In the genomic region with DNA sequence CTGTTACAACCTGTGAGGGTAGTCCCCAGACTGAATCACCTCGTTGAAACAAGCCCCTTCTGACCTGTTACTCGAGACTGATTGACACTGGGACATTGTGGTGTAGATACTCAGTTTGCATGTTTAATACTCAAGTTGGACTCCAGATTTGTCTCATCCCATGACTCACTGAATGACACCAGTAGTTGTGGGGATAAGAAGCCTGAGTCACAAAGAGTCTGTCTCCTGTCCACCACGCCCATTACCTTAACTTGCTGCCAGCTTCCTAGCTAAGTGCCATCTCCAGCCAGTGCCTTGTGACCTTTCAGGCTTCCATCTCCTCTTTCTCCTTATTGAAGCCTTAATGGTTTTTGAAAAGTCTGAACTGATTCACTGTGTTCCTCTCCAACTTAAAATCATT, we compare ENCODE assay signal across 23 mouse cellular contexts. TPM values are rescaled to one million over a fixed set of nuclear protein-coding genes. Genes with fewer than 3 reads are reported as not detected.
DNase-seq lines count a peak whose midpoint lies in the region; ATAC-seq and TF ChIP-seq lines count a peak whose summit lies in the region.
"Had no signal": no experiment of that assay in that cellular context is flagged by ENCODE, and none has a peak within 500 bp of the region (broad histone marks: within the 10 kb centered on the region; RNA-seq: fewer than 3 reads in every experiment).

No protein-coding gene starts in this region.

- no peak overlapping the region for H3K4me2 ChIP-seq in intestine, postnatal 0 days (replicated peaks; ENCODE audit: low read depth)
- H3K4me2 ChIP-seq in intestine, embryonic 15.5 days (replicated peaks), result no peak overlapping the region
- H3K4me2 ChIP-seq in myocyte (ENCODE audit: low read depth), result peak overlapping the region; percentile 52
- H3K4me2 ChIP-seq in stomach, postnatal 0 days (replicated peaks; ENCODE audit: low read depth), result no peak overlapping the region
- H3K4me2 ChIP-seq in lung, postnatal 0 days (replicated peaks; ENCODE audit: low read depth, low read length), result no peak overlapping the region
- H3K4me2 ChIP-seq: forebrain, embryonic 13.5 days; heart, embryonic 15.5 days; hindbrain, embryonic 13.5 days had no signal

- TF ChIP-seq EP300 in stomach, postnatal 0 days (optimal IDR thresholded peaks at IDR 0.05), result no peak
- no peak for TF ChIP-seq EP300 in lung, postnatal 0 days (IDR thresholded peaks at IDR 0.05)

- H3K36me3 ChIP-seq in intestine, postnatal 0 days (ENCODE audit: control insufficient read depth, insufficient read depth), result no peaks in the 10 kb centered on the region
- H3K36me3 ChIP-seq in intestine, embryonic 15.5 days, result no peaks in the 10 kb centered on the region
- H3K36me3 ChIP-seq in myocyte (ENCODE audit: control insufficient read depth, insufficient read depth), result no peaks in the 10 kb centered on the region
- no peaks in the 10 kb centered on the region for H3K36me3 ChIP-seq in stomach, postnatal 0 days (ENCODE audit: control insufficient read depth, insufficient read depth, low read length)
- H3K36me3 ChIP-seq in lung, postnatal 0 days (ENCODE audit: insufficient read depth, low read length), result no peaks in the 10 kb centered on the region
- H3K36me3 ChIP-seq: embryonic facial prominence, embryonic 10.5 days; heart, embryonic 10.5 days; heart, embryonic 15.5 days; hindbrain, embryonic 13.5 days had no signal

- no peaks in the 10 kb centered on the region for H3K9me3 ChIP-seq in intestine, postnatal 0 days (ENCODE audit: control insufficient read depth)
- no peaks in the 10 kb centered on the region for H3K9me3 ChIP-seq in intestine, embryonic 15.5 days
- H3K9me3 ChIP-seq in stomach, postnatal 0 days (ENCODE audit: control insufficient read depth, low read length), result no peaks in the 10 kb centered on the region
- H3K9me3 ChIP-seq in lung, postnatal 0 days (ENCODE audit: low read length), result no peaks in the 10 kb centered on the region
- H3K9me3 ChIP-seq: embryonic facial prominence, embryonic 10.5 days; forebrain, embryonic 13.5 days; G1E; heart, embryonic 10.5 days; heart, embryonic 15.5 days; hindbrain, embryonic 13.5 days had no signal

- H3K9ac ChIP-seq in intestine, postnatal 0 days (ENCODE audit: low read depth, low read length), result no peak overlapping the region
- H3K9ac ChIP-seq in intestine, embryonic 15.5 days, result no peak overlapping the region
- H3K9ac ChIP-seq in stomach, postnatal 0 days (ENCODE audit: low read length), result no peak overlapping the region
- no peak overlapping the region for H3K9ac ChIP-seq in lung, postnatal 0 days (replicated peaks; ENCODE audit: low read depth)
- H3K9ac ChIP-seq: forebrain, embryonic 13.5 days; forebrain, postnatal 0 days; heart, embryonic 15.5 days; hindbrain, embryonic 13.5 days had no signal

- ATAC-seq in intestine, postnatal 0 days, result peak; percentile 42; the same call in 1 of the 2 replicates
- no peak for ATAC-seq in intestine, embryonic 15.5 days
- ATAC-seq in stomach, postnatal 0 days (ENCODE audit: low FRiP score, low TSS enrichment), result no peak
- no peak for ATAC-seq in lung, postnatal 0 days
- ATAC-seq: CD4-positive, CD25-positive, alpha-beta regulatory T cell, adult 4 months; forebrain, embryonic 13.5 days; forebrain, postnatal 0 days; hindbrain, postnatal 0 days had no signal

- H3ac ChIP-seq in myocyte (ENCODE audit: control insufficient read depth, insufficient read length), result no peak overlapping the region

- H3K79me2 ChIP-seq in myocyte (ENCODE audit: control insufficient read depth, insufficient read depth), result peaks cover 88% of the 10 kb centered on the region

- 0 out of 2 replicates have a peak, but pooled peaks cover 6% of the 10 kb centered on the region for H3K4me1 ChIP-seq in intestine, postnatal 0 days (replicated peaks; ENCODE audit: control insufficient read depth, insufficient read depth, low read length)
- H3K4me1 ChIP-seq in intestine, embryonic 15.5 days (replicated peaks), result peaks cover 5% of the 10 kb centered on the region; the same call in 1 of the 2 replicates
- H3K4me1 ChIP-seq in stomach, postnatal 0 days (replicated peaks; ENCODE audit: control insufficient read depth, insufficient read depth), result no peaks in the 10 kb centered on the region
- H3K4me1 ChIP-seq in lung, postnatal 0 days (ENCODE audit: insufficient read depth, low read depth, low read length), result no peaks in the 10 kb centered on the region

- no peak for TF ChIP-seq CTCF in intestine, postnatal 0 days (IDR thresholded peaks at IDR 0.05; ENCODE audit: low read depth)
- no peak for TF ChIP-seq CTCF in stomach, postnatal 0 days (IDR thresholded peaks at IDR 0.05; ENCODE audit: low read depth)
- TF ChIP-seq CTCF in lung, postnatal 0 days (IDR thresholded peaks at IDR 0.05), result no peak

- H3K27me3 ChIP-seq in intestine, postnatal 0 days (replicated peaks; ENCODE audit: control insufficient read depth, insufficient read depth, low read length), result no peaks in the 10 kb centered on the region
- no peaks in the 10 kb centered on the region for H3K27me3 ChIP-seq in intestine, embryonic 15.5 days (replicated peaks)
- H3K27me3 ChIP-seq in myocyte (ENCODE audit: control insufficient read depth, insufficient read depth, insufficient read length), result no peaks in the 10 kb centered on the region
- no peaks in the 10 kb centered on the region for H3K27me3 ChIP-seq in stomach, postnatal 0 days (ENCODE audit: control insufficient read depth, insufficient read depth, low read length)
- no peaks in the 10 kb centered on the region for H3K27me3 ChIP-seq in lung, postnatal 0 days (replicated peaks; ENCODE audit: insufficient read depth, low read length)
- H3K27me3 ChIP-seq: heart, embryonic 15.5 days had no signal

- no peak for TF ChIP-seq POLR2A in myocyte (IDR thresholded peaks at IDR 0.05; ENCODE audit: insufficient read length, low read depth)

- H3K27ac ChIP-seq in intestine, postnatal 0 days (ENCODE audit: low read depth, low read length), result no peak overlapping the region
- H3K27ac ChIP-seq in intestine, embryonic 15.5 days, result no peak overlapping the region
- no peak overlapping the region; the same call in 1 of the 2 replicates for H3K27ac ChIP-seq in stomach, postnatal 0 days (replicated peaks)
- no peak overlapping the region for H3K27ac ChIP-seq in lung, postnatal 0 days (ENCODE audit: low read length)
- H3K27ac ChIP-seq: embryonic facial prominence, embryonic 10.5 days; forebrain, embryonic 13.5 days; gastrocnemius, adult 2 months; heart, embryonic 10.5 days; heart, embryonic 15.5 days; hindbrain, embryonic 13.5 days; hindbrain, postnatal 0 days had no signal

- H3K4me3 ChIP-seq in intestine, postnatal 0 days (ENCODE audit: low read depth, low read length), result no peak overlapping the region
- no peak overlapping the region for H3K4me3 ChIP-seq in intestine, embryonic 15.5 days (replicated peaks)
- H3K4me3 ChIP-seq in myocyte, result no peak overlapping the region
- no peak overlapping the region for H3K4me3 ChIP-seq in stomach, postnatal 0 days (ENCODE audit: low read depth, low read length)
- H3K4me3 ChIP-seq in lung, postnatal 0 days (ENCODE audit: low read depth, low read length), result no peak overlapping the region
- H3K4me3 ChIP-seq: embryonic facial prominence, embryonic 10.5 days; forebrain, embryonic 13.5 days; gastrocnemius, adult 2 months; heart, embryonic 10.5 days; heart, embryonic 15.5 days; hindbrain, embryonic 13.5 days had no signal

- DNase-seq in adrenal gland, adult 2 months, result peak; percentile 59
- no peak for DNase-seq in adrenal gland, postnatal 25 days
- DNase-seq in stomach, postnatal 0 days (ENCODE audit: low spot score), result peak; percentile 5
- DNase-seq in frontal cortex, adult 2 months (ENCODE audit: extremely low spot score in 1 of 2, low spot score in 1 of 2), result no peak
- no peak for DNase-seq in lung, postnatal 0 days (ENCODE audit: low spot score)
- DNase-seq: cerebellum, adult 11-12 months; cerebellum, adult 9-11 months; forebrain, postnatal 0 days; gastrocnemius, adult 2 months; gastrocnemius, postnatal 25 days; heart, adult 18-20 months; heart, postnatal 14 days had no signal

- WGBS in intestine, postnatal 0 days, result 48% methylated on average over 3 of the region's 3 CpGs
- WGBS in intestine, embryonic 15.5 days, result 73% methylated on average over 3 of the region's 3 CpGs
- WGBS in stomach, postnatal 0 days, result 69% methylated on average over 3 of the region's 3 CpGs
- 75% methylated on average over 3 of the region's 3 CpGs for WGBS in lung, postnatal 0 days

TF ChIP-seq in myocyte, 11 proteins besides CTCF, POLR2A, EP300 and RAD21:
- TF ChIP-seq TCF3 (IDR thresholded peaks at IDR 0.05; ENCODE audit: insufficient read length, low read depth), result no peak
- TF ChIP-seq CEBPB (IDR thresholded peaks at IDR 0.05; ENCODE audit: insufficient read depth, poor library complexity, severe bottlenecking), result no peak
- no peak for TF ChIP-seq REST (IDR thresholded peaks at IDR 0.05; ENCODE audit: insufficient read depth, insufficient read length)
- no peak for TF ChIP-seq E2F4 (IDR thresholded peaks at IDR 0.05; ENCODE audit: insufficient read depth)
- no peak for TF ChIP-seq SRF (IDR thresholded peaks at IDR 0.05; ENCODE audit: control insufficient read depth, insufficient read length, low read depth)
- TF ChIP-seq USF1 (IDR thresholded peaks at IDR 0.05; ENCODE audit: low read depth), result no peak
- TF ChIP-seq POLR2AphosphoS2 (IDR thresholded peaks at IDR 0.05; ENCODE audit: insufficient read length, low read depth), result no peak
- no peak for TF ChIP-seq MYOG (IDR thresholded peaks at IDR 0.05; ENCODE audit: control insufficient read depth in 1 of 3, insufficient read depth in 1 of 3, insufficient read length in 2 of 3, low read depth in 2 of 3)
- TF ChIP-seq MYOD1 (IDR thresholded peaks at IDR 0.05; ENCODE audit: control insufficient read depth in 1 of 3, insufficient read length in 2 of 3, low read depth in 2 of 3), result no peak
- no peak for TF ChIP-seq MAX (IDR thresholded peaks at IDR 0.05; ENCODE audit: low read depth)
- TF ChIP-seq TCF12 (IDR thresholded peaks at IDR 0.05; ENCODE audit: insufficient read depth, poor library complexity, severe bottlenecking), result no peak
TF ChIP-seq in myocyte: peak in this region for 0.

RNA-seq across cellular contexts. Expression of a gene that starts 6.0 kb away (rescaled TPM):
- 100 to 1,000 TPM in 1 of 2 experiments, 10 to 100 TPM in 1; 79.5 to 125 TPM for total RNA-seq in adrenal gland, adult 2 months (2021)
- 14.5 and 17.1 TPM in 2 replicates for polyA plus RNA-seq in adrenal gland, adult 2 months (2012; rRNA removed)
- 94.9 and 113 TPM in 2 replicates for total RNA-seq in adrenal gland, postnatal 25 days (2021)
- 27.9 and 28.3 TPM in 2 replicates for polyA plus RNA-seq in intestine, postnatal 0 days (2015; fragmentation: Nextera tagmentation; extraction: Ambion mirVana)
- polyA plus RNA-seq in intestine, embryonic 15.5 days (2015; fragmentation: Nextera tagmentation; extraction: Ambion mirVana), result 51.6 and 56.3 TPM in 2 replicates
- 43.7 TPM for polyA plus RNA-seq in myocyte (2012; fragmentation: generic; extraction: Trizol)
- polyA plus RNA-seq in stomach, postnatal 0 days (2015; fragmentation: Nextera tagmentation; extraction: Ambion mirVana), result 31.9 and 33.9 TPM in 2 replicates
- polyA plus RNA-seq in frontal cortex, adult 2 months (2012; rRNA removed), result 50.3 and 51.1 TPM in 2 replicates
- polyA plus RNA-seq in lung, postnatal 0 days (2015; fragmentation: Nextera tagmentation; extraction: Ambion mirVana), result 30.4 and 31.7 TPM in 2 replicates

Comparison
In these comparisons a context has a peak if more than half of its experiments do, and no peak if none do; other contexts are left out.
1. DNase-seq: peak in adrenal gland, adult 2 months (single experiment) and stomach, postnatal 0 days (single experiment); none in adrenal gland, postnatal 25 days (single experiment), frontal cortex, adult 2 months (0 of 2) and lung, postnatal 0 days (single experiment).